Mouse (Mus musculus) layer of hippocampus, postnatal 14 days (tissue): ENCODE measurements around the gene Slc9c1. TPM values are rescaled to one million over a fixed set of nuclear protein-coding genes. Genes with fewer than 3 reads are reported as not detected.

Source experiments
- DNase-seq, 2 experiments: peaks; one replicate each; pipeline ENCODE4 v3.0.0; 2021 to 2022; ENCODE audit warnings: low spot score in 2 of 2, mixed read lengths in 1 of 2
- total RNA-seq, 2 experiments: library from RNA; stranded (reverse); gene quantifications; 2 replicates each; pipeline ENCODE4 v1.2.3; 2021

Slc9c1 gene
- total RNA-seq, 2 experiments from 2014 or later = not detected

- no peak for DNase-seq
Measured at GRCm38 (mm10) chr16:45624791-45625190, 89.7 kb downstream of the Slc9c1 start.

GRCm38 (mm10) chr16:45625342-45625741 is 90.2 kb downstream of the Slc9c1 start:
- no peak for DNase-seq

- DNase-seq = no peak
Measured at GRCm38 (mm10) chr16:45629497-45630105, 94.5 kb downstream of the Slc9c1 start.

- DNase-seq = peak; percentile 45 to 60
Measured at GRCm38 (mm10) chr16:45630347-45630960, 95.3 kb downstream of the Slc9c1 start.

- DNase-seq = no peak
Measured at GRCm38 (mm10) chr16:45632420-45632819, 97.3 kb downstream of the Slc9c1 start.

- DNase-seq = peak in 1 of 2 experiments; percentile 12
Measured at GRCm38 (mm10) chr16:45635826-45636225, 100.7 kb downstream of the Slc9c1 start.

- DNase-seq = no peak
Measured at GRCm38 (mm10) chr16:45640070-45640762, 105.1 kb downstream of the Slc9c1 start.

- DNase-seq = no peak
Measured at GRCm38 (mm10) chr16:45641301-45641700, 106.2 kb downstream of the Slc9c1 start.

GRCm38 (mm10) chr16:45643944-45644343 is 108.8 kb downstream of the Slc9c1 start:
- no peak for DNase-seq

- no peak for DNase-seq
Measured at GRCm38 (mm10) chr16:45644380-45644779, 109.3 kb downstream of the Slc9c1 start.

GRCm38 (mm10) chr16:45651497-45651896 is 116.4 kb downstream of the Slc9c1 start:
- no peak for DNase-seq

- no peak for DNase-seq
Measured at GRCm38 (mm10) chr16:45653009-45653933, 118.2 kb downstream of the Slc9c1 start.

- DNase-seq = no peak
Measured at GRCm38 (mm10) chr16:45653934-45654332, 118.8 kb downstream of the Slc9c1 start, which contains the start of gene BC016579. TSS of gene BC016579 (minus strand) at chr16:45654068.

- DNase-seq = no peak
Measured at GRCm38 (mm10) chr16:45654465-45654864, 119.4 kb downstream of the Slc9c1 start.

Other genes starting within 250 kb of the Slc9c1 start
- 100 to 1,000 TPM; 113 to 117 TPM for gene Cd200, start 126.3 kb upstream of the Slc9c1 start, total RNA-seq
- under 1 TPM; 0.26 to 0.32 TPM for gene Gm609, start 42.3 kb upstream of the Slc9c1 start, total RNA-seq
- gene Gm17783, start 3.3 kb upstream of the Slc9c1 start, total RNA-seq = not detected
- gene Gcsam, start 75.1 kb downstream of the Slc9c1 start, total RNA-seq = not detected
- gene BC016579, start 118.8 kb downstream of the Slc9c1 start, total RNA-seq = not detected
- 1 to 10 TPM in 1 of 2 experiments, under 1 TPM in 1; 0.91 to 2.4 TPM for gene Tmprss7, start 158.3 kb downstream of the Slc9c1 start, total RNA-seq
- 100 to 1,000 TPM; 287 to 317 TPM for gene Tagln3, start 189.3 kb downstream of the Slc9c1 start, total RNA-seq
- gene Abhd10, start 207.6 kb downstream of the Slc9c1 start, total RNA-seq = 10 to 100 TPM; 20.0 TPM